Mouse (Mus musculus) ES-Bruce4 (cell line): ENCODE data around the gene Ulk1.

ENCODE experiments used
- CTCF ChIP-seq: IDR thresholded peaks from one replicate; pipeline ENCODE4 v1.8.1; 2011; ENCODE audit warnings: low read depth, low read length
- POLR2A ChIP-seq: IDR thresholded peaks from one replicate; pipeline ENCODE4 v1.8.1; 2011; ENCODE audit warnings: low read length; ENCODE audit not compliant: insufficient read depth

DNA sequence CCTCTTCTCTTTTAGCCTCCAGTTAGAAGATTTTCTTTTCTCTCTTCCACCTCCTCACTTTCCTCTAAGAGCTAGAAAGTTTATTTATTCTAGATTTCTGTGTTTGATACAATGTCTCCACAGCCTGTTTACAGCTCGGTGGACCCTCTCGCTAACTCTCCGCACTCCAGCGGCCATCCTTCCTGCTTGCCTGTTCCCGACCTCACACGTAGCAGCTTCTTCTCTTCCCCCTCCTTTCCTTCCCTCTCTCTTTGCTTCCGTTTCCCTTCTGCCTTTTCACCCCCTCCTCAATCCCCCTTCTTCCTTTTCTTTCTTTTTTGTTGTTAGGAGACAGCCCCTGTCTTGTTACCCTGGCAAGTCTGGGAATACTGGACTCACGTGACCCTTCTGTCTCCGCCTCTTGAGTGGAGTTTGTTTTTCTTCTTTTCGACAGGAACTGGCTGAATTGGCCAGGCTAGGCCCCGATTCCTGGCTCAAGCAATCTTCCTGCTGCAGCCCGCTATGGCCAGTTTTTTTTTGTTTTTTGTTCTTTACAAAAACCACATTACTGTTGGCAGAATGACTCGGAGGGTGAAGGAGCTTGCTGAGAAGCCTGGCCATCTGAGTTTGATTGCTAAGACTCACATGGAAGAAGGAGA is 49.2 kb upstream of the Ulk1 start:
- no peak for TF ChIP-seq POLR2A
- TF ChIP-seq CTCF, result no peak
